Mouse (Mus musculus) midbrain, embryonic 11.5 days (tissue): ENCODE results near the gene Vpreb3. TPM values are rescaled to one million over a fixed set of nuclear protein-coding genes. Genes with fewer than 3 reads are reported as not detected.

Experiments used
- ATAC-seq: fragments of 200-750 bp; cut with Nextera tagmentation; 2 replicates; pipeline ENCODE4 v1.8.0; 2017; ENCODE audit warnings: moderate TSS enrichment, moderate library complexity; ENCODE audit not compliant: low FRiP score
- DNase-seq: peaks from one replicate; pipeline ENCODE4 v3.0.0; 2015; ENCODE audit warnings: low spot score; ENCODE audit errors: missing footprints
- H3K27ac ChIP-seq: fragments of 300-500 bp; sonication (generic); 2 replicates; pipeline ENCODE4 v1.5.1; 2014; ENCODE audit warnings: low read depth, low read length
- H3K27me3 ChIP-seq: fragments of 300-500 bp; sonication (generic); 2 replicates; pipeline ENCODE4 v1.6.1; 2014; ENCODE audit warnings: mild to moderate bottlenecking, low read length, moderate library complexity, mixed read lengths; ENCODE audit not compliant: control insufficient read depth, insufficient read depth
- H3K36me3 ChIP-seq: fragments of 300-500 bp; sonication (generic); 2 replicates; pipeline ENCODE4 v1.6.1; 2014; ENCODE audit warnings: mild to moderate bottlenecking, low read length, moderate library complexity, mixed read lengths; ENCODE audit not compliant: control insufficient read depth, insufficient read depth
- H3K4me1 ChIP-seq: fragments of 300-500 bp; sonication (generic); 2 replicates; pipeline ENCODE4 v1.6.1; 2014; ENCODE audit warnings: low read length; ENCODE audit not compliant: control insufficient read depth, insufficient read depth
- H3K4me2 ChIP-seq: fragments of 300-500 bp; sonication (generic); 2 replicates; pipeline ENCODE4 v1.6.1; 2014; ENCODE audit warnings: mild to moderate bottlenecking, moderate library complexity
- H3K4me3 ChIP-seq: fragments of 300-500 bp; sonication (generic); 2 replicates; pipeline ENCODE4 v1.5.1; 2014; ENCODE audit warnings: low read depth, low read length
- H3K9ac ChIP-seq: fragments of 300-500 bp; sonication (generic); 2 replicates; pipeline ENCODE4 v1.6.1; 2014; ENCODE audit warnings: low read length
- H3K9me3 ChIP-seq: fragments of 300-500 bp; sonication (generic); 2 replicates; pipeline ENCODE4 v1.6.1; 2016; ENCODE audit warnings: low read length; ENCODE audit not compliant: control insufficient read depth
- WGBS: fragments of 180-500 bp; shearing (Covaris S2); extraction: QIAGEN DNeasy Blood & Tissue Kit; methylation state at CpG from one replicate; pipeline ENCODE4 v1.1.7; 2014; 5-methylcytosine and 5-hydroxymethylcytosine counted together
- polyA plus RNA-seq: library from polyadenylated mRNA; unstranded; fragments of >200 nt; fragmentation: Nextera tagmentation; extraction: Ambion mirVana; gene quantifications from 2 replicates; pipeline ENCODE4 v1.2.1, GENCODE M21; 2014

Vpreb3 gene
- polyA plus RNA-seq, 1 experiment from 2014 or later: 0.70 TPM

- H3K9me3 ChIP-seq: no peaks in the 10 kb centered on the region
- H3K4me2 ChIP-seq: no peak overlapping the region
- H3K4me1 ChIP-seq: peaks cover 6% of the 10 kb centered on the region; the same call in 1 of the 2 replicates
- WGBS: 79% methylated on average over 5 of the region's 5 CpGs
- DNase-seq (no peak), ATAC-seq (no peak)
- no peak overlapping the region for H3K9ac ChIP-seq
- H3K4me3 ChIP-seq: no peak overlapping the region
- peaks cover 9% of the 10 kb centered on the region; the same call in 1 of the 2 replicates for H3K27me3 ChIP-seq
- H3K27ac ChIP-seq: no peak overlapping the region
- H3K36me3 ChIP-seq: no peaks in the 10 kb centered on the region
Observed at GRCm38 (mm10) chr10:75948079-75948478, 5.2 kb downstream of the Vpreb3 start.

- Histone ChIP-seq H3K4me1 (peaks cover 6% of the 10 kb centered on the region; the same call in 1 of the 2 replicates), H3K9ac (no peak overlapping the region), H3K27ac (no peak overlapping the region), H3K4me3 (no peak overlapping the region), H3K36me3 (no peaks in the 10 kb centered on the region), H3K27me3 (peaks cover 9% of the 10 kb centered on the region; the same call in 1 of the 2 replicates), H3K9me3 (no peaks in the 10 kb centered on the region), H3K4me2 (no peak overlapping the region)
- no peak for ATAC-seq
- 83% methylated on average over 22 of the region's 22 CpGs for WGBS
- peak; percentile 71 for DNase-seq
Observed at GRCm38 (mm10) chr10:75949053-75950045, 6.5 kb downstream of the Vpreb3 start.

GRCm38 (mm10) chr10:75950791-75951210 lies 7.9 kb downstream of the Vpreb3 start:
- H3K4me3 ChIP-seq: peak overlapping the region; percentile 43
- H3K36me3 ChIP-seq: no peaks in the 10 kb centered on the region
- peak overlapping the region; percentile 85 for H3K4me2 ChIP-seq
- H3K9ac ChIP-seq: peak overlapping the region; percentile 69
- H3K4me1 ChIP-seq: peaks cover 6% of the 10 kb centered on the region; the same call in 1 of the 2 replicates
- no peaks in the 10 kb centered on the region for H3K9me3 ChIP-seq
- H3K27me3 ChIP-seq: peaks cover 9% of the 10 kb centered on the region; the same call in 1 of the 2 replicates
- DNase-seq (peak; percentile 91), ATAC-seq (peak; percentile 75)
- H3K27ac ChIP-seq: no peak overlapping the region
- WGBS: 3% methylated on average over 23 of the region's 23 CpGs

- peak overlapping the region; percentile 69 for H3K9ac ChIP-seq
- H3K4me3 ChIP-seq: peak overlapping the region; percentile 43
- H3K4me2 ChIP-seq: peak overlapping the region; percentile 85
- H3K36me3 ChIP-seq: no peaks in the 10 kb centered on the region
- H3K27me3 ChIP-seq: peaks cover 9% of the 10 kb centered on the region; the same call in 1 of the 2 replicates
- 6% methylated on average over 13 of the region's 13 CpGs for WGBS
- H3K27ac ChIP-seq: no peak overlapping the region
- DNase-seq: peak; percentile 95
- H3K4me1 ChIP-seq: peaks cover 6% of the 10 kb centered on the region; the same call in 1 of the 2 replicates
- H3K9me3 ChIP-seq: no peaks in the 10 kb centered on the region
- ATAC-seq: peak; percentile 18; the same call in 1 of the 2 replicates
Observed at GRCm38 (mm10) chr10:75951424-75952050, 8.7 kb downstream of the Vpreb3 start.

GRCm38 (mm10) chr10:75954381-75954811 lies 11.5 kb downstream of the Vpreb3 start, which contains the start of gene Gm5134:
Gene Gm5134 (plus strand): TSS chr10:75954514.
- Histone ChIP-seq H3K27ac (no peak within 1 kb of the TSS), H3K36me3 (no peaks in the 10 kb centered on the region), H3K27me3 (peaks cover 8% of the 10 kb centered on the region; the same call in 1 of the 2 replicates), H3K9ac (peak within 1 kb of the TSS; percentile 14; the same call in 1 of the 2 replicates), H3K4me2 (peak within 1 kb of the TSS; percentile 24), H3K4me1 (peaks cover 6% of the 10 kb centered on the region; the same call in 1 of the 2 replicates), H3K9me3 (no peaks in the 10 kb centered on the region), H3K4me3 (no peak within 1 kb of the TSS; the same call in 1 of the 2 replicates)
- no peak for ATAC-seq
- peak; percentile 84 for DNase-seq
- WGBS: 35% methylated on average over 20 of the region's 20 CpGs

GRCm38 (mm10) chr10:75973846-75974245 lies 31.0 kb downstream of the Vpreb3 start:
- no peak overlapping the region for H3K4me3 ChIP-seq
- no peak for ATAC-seq
- no peak overlapping the region for H3K27ac ChIP-seq
- 87% methylated on average over 10 of the region's 10 CpGs for WGBS
- no peaks in the 10 kb centered on the region for H3K9me3 ChIP-seq
- H3K9ac ChIP-seq: no peak overlapping the region
- no peaks in the 10 kb centered on the region for H3K27me3 ChIP-seq
- no peak overlapping the region for H3K4me2 ChIP-seq
- H3K36me3 ChIP-seq: no peaks in the 10 kb centered on the region
- peak; percentile 72 for DNase-seq
- no peaks in the 10 kb centered on the region for H3K4me1 ChIP-seq

- H3K4me1 ChIP-seq: no peaks in the 10 kb centered on the region
- no peak for DNase-seq
- 77% methylated on average over 5 of the region's 5 CpGs for WGBS
Observed at GRCm38 (mm10) chr10:75975216-75975615, 32.4 kb downstream of the Vpreb3 start.

GRCm38 (mm10) chr10:75978119-75978834 lies 35.4 kb downstream of the Vpreb3 start:
- 49% methylated on average over 10 of the region's 10 CpGs for whole genome bisulfite sequencing
- Histone ChIP-seq H3K27me3 (no peaks in the 10 kb centered on the region), H3K27ac (no peak overlapping the region), H3K9ac (no peak overlapping the region), H3K4me3 (no peak overlapping the region), H3K4me1 (no peaks in the 10 kb centered on the region), H3K36me3 (no peaks in the 10 kb centered on the region), H3K9me3 (no peaks in the 10 kb centered on the region), H3K4me2 (no peak overlapping the region)
- peak; percentile 53 for DNase-seq
- no peak for ATAC-seq

More at GRCm38 (mm10) chr10:75975216-75975615, 32.4 kb downstream of the Vpreb3 start:
- H3K27ac ChIP-seq: no peak overlapping the region
- H3K9me3 ChIP-seq: no peaks in the 10 kb centered on the region
- no peak overlapping the region for H3K9ac ChIP-seq
- no peak for ATAC-seq
- no peaks in the 10 kb centered on the region for H3K27me3 ChIP-seq
- no peaks in the 10 kb centered on the region for H3K36me3 ChIP-seq
- H3K4me2 ChIP-seq: no peak overlapping the region
- H3K4me3 ChIP-seq: no peak overlapping the region
